Mouse (Mus musculus): ENCODE measurements at regions not wholly inside any gene's neighbourhood (a gene's known extent, or its start where the extent isn't known, plus 50 kb on each side); places are given as distances from the start of the nearest gene placed in this dataset.

DNA sequence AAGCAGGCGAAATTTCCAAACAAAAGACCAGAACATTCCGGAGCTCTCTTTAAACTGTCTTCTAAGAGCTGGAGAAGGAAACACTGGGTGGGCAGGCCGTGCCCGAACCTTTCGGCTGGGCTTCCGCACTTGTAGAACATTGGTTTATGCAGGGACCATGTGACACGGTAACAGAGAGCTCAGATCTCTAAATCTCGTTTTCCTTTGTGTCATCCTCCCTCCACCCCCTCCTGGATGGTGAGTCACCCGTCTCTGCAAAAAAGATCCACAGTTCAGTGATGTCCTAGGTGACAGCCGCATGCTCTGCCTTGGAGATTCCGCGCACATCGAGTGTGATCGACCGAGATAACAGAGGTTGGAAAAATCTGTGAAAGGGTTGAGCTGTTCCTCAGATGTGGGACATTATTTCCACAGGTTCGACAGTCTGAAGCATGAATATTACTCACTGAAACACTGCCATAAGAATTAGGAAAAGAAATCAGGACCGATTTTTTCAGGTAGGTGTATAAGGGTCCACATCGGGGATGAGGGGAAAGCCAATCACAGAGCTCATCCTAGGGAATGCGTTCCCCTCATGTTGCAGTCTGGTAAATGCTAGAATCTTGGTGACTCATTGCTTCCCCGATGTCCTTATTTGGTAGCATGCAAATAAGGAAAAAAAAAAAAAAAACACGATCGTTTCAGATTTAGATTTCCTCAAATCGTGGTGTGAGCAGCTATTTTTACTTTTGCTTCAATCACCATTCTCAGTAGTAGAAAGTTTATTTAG is 70.0 kb upstream of the Foxo1 start:
- no peaks in the 10 kb centered on the region for H3K36me3 ChIP-seq (ENCODE audit: control insufficient read depth, insufficient read depth)
- no peaks in the 10 kb centered on the region for H3K27me3 ChIP-seq (ENCODE audit: control insufficient read depth, insufficient read depth, insufficient read length)
- H3K79me2 ChIP-seq (ENCODE audit: control insufficient read depth, insufficient read depth), result no peaks in the 10 kb centered on the region
- TF ChIP-seq USF1 (IDR thresholded peaks at IDR 0.05; ENCODE audit: low read depth) (peak; percentile 94), FOSL1 (IDR thresholded peaks at IDR 0.05; ENCODE audit: insufficient read depth, low read length, poor library complexity, severe bottlenecking) (no peak), MYOD1 (IDR thresholded peaks at IDR 0.05; ENCODE audit: control insufficient read depth, insufficient read length, low read depth) (peak; percentile 2), MAX (IDR thresholded peaks at IDR 0.05) (peak; percentile 83)
- H3ac ChIP-seq (ENCODE audit: control insufficient read depth, insufficient read length, low read depth), result peak overlapping the region; percentile 67
- H3K79me3 ChIP-seq (ENCODE audit: low read depth), result no peaks in the 10 kb centered on the region
- H3K4me3 ChIP-seq (ENCODE audit: insufficient read depth, poor library complexity, severe bottlenecking), result peak overlapping the region; percentile 21

DNA sequence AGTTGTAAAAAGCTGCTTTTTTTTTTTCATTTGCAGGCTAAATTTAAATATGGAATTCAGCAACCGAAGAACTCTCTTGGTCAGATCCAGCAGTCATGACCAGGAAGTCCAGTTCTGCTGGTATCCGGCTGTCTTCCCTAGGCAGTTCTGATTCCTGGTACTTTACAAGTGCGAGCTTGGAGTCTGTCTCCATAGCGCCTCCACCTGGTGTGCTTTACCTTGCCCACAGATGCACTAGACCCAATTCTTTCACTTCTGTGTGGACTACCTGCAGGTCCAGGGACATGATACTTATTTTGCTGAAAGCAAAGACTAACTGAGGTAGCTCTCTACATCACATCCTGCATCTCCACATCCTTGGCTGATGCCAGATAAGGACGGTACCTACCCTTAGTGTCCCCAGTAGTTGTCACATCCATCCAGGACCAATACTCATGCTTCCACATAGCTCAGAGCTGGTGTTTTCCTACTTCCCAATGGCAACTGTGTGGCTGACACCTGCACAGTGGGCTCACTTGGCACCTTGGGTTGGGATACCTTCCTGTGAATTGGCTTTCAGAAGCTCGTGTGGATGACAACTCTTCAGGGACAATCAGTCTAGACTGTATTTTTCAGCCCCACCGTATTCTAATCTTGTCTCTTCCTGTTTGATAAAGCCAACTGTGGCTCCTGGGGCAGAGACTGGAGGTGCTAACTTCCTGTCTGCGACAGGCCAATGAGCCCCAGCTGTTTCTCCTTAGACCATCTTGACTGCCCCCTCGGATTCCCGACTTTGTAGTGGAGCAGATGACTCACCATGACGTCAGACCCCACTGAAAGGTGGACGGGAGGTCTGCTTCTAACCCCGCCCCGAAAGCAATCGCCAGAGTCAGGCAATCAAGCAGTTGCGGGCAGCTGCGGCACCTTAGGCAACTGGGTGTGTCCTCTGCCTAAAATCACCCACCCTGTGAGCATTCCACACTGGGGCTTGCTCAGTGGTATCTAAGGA is 69.1 kb upstream of the Foxo1 start:
- H3K79me3 ChIP-seq (ENCODE audit: low read depth), result no peaks in the 10 kb centered on the region
- no peaks in the 10 kb centered on the region for H3K27me3 ChIP-seq (ENCODE audit: control insufficient read depth, insufficient read depth, insufficient read length)
- H3ac ChIP-seq (ENCODE audit: control insufficient read depth, insufficient read length, low read depth), result peak overlapping the region; percentile 22
- peak; percentile 69 for TF ChIP-seq MYOD1 (IDR thresholded peaks at IDR 0.05; ENCODE audit: control insufficient read depth, insufficient read length, low read depth)
- no peak for TF ChIP-seq CEBPB (IDR thresholded peaks at IDR 0.05; ENCODE audit: low read depth)
- peak; percentile 62 for TF ChIP-seq FOSL1 (IDR thresholded peaks at IDR 0.05; ENCODE audit: insufficient read depth, low read length, poor library complexity, severe bottlenecking)
- TF ChIP-seq USF1 (IDR thresholded peaks at IDR 0.05; ENCODE audit: low read depth), result no peak
- TF ChIP-seq CTCF (IDR thresholded peaks at IDR 0.05; ENCODE audit: control insufficient read depth, insufficient read depth, insufficient read length), result no peak
- TF ChIP-seq MAX (IDR thresholded peaks at IDR 0.05), result no peak
- no peak for TF ChIP-seq MYOG (IDR thresholded peaks at IDR 0.05; ENCODE audit: control insufficient read depth, extremely low read depth, insufficient read length)
- H3K36me3 ChIP-seq (ENCODE audit: control insufficient read depth, insufficient read depth), result no peaks in the 10 kb centered on the region
- peak overlapping the region; percentile 19 for H3K4me3 ChIP-seq (ENCODE audit: insufficient read depth, poor library complexity, severe bottlenecking)
- H3K79me2 ChIP-seq (ENCODE audit: control insufficient read depth, insufficient read depth), result no peaks in the 10 kb centered on the region

DNA sequence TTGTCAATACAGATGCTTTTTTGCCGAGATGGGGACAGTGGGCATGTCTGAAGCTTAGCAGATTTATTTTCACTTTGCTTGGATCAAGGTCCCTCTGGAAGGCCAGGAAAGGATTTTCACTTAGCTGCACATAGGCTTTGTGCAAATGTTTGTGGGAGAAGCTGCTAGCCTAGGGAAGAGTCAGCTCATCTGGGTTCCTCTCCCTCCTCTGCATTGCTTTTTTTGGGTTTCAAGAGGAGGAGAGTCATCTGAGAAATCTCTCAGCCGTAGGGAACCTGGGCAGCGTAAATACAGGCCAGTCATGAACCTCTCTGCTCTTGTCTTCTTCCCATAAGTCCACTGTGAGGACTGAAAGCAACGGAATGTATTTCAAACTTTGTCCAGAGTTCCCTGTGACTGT is 68.0 kb upstream of the Foxo1 start:
- Histone ChIP-seq H3K4me3 (ENCODE audit: insufficient read depth, poor library complexity, severe bottlenecking) (no peak overlapping the region), H3K27me3 (ENCODE audit: control insufficient read depth, insufficient read depth, insufficient read length) (no peaks in the 10 kb centered on the region), H3K79me2 (ENCODE audit: control insufficient read depth, insufficient read depth) (no peaks in the 10 kb centered on the region), H3K79me3 (ENCODE audit: low read depth) (no peaks in the 10 kb centered on the region), H3K36me3 (ENCODE audit: control insufficient read depth, insufficient read depth) (no peaks in the 10 kb centered on the region), H3ac (ENCODE audit: control insufficient read depth, insufficient read length, low read depth) (no peak overlapping the region)
- no peak for TF ChIP-seq MYOD1 (IDR thresholded peaks at IDR 0.05; ENCODE audit: control insufficient read depth, insufficient read length, low read depth)
- no peak for TF ChIP-seq FOSL1 (IDR thresholded peaks at IDR 0.05; ENCODE audit: insufficient read depth, low read length, poor library complexity, severe bottlenecking)
- no peak for TF ChIP-seq MAX (IDR thresholded peaks at IDR 0.05)
- TF ChIP-seq MYOG (IDR thresholded peaks at IDR 0.05; ENCODE audit: control insufficient read depth, extremely low read depth, insufficient read length), result no peak
- no peak for TF ChIP-seq CEBPB (IDR thresholded peaks at IDR 0.05; ENCODE audit: low read depth)
- TF ChIP-seq CTCF (IDR thresholded peaks at IDR 0.05; ENCODE audit: control insufficient read depth, insufficient read depth, insufficient read length), result no peak
- TF ChIP-seq USF1 (IDR thresholded peaks at IDR 0.05; ENCODE audit: low read depth), result no peak

DNA sequence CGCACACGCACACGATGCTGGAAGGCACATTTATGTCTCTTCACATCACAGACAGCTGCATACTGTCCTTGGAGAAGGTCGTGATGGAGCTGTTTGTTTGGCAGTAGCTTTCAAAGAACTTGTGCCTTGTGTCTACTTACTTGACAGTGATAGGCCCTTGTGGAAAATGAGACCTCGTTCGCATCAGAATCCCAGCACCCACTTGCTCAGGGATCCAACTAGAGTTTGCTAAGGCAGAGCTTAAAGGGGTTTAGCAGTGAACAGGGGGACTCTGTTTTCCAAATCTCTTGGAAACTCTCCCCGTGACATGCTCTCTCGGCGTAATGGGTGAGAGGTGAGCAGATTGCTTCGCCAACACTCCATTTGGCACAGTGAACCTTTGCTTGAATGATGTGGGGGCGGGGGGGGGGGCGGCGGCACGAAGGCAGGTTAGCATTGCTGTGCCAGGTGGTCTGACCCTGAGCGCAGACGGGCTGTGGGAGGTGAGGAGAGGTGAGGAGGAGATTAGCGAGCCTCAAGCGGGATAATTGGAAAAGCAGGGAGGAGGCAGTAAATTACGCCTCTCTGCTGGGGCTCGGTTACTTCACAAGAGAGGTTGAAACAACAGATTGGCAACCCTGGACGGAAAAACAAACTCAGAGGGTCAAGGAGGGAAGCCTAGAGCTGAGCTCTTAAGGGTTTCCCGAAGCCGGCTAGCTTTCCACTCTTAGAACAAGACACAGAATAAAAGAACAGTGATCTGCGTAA is 57.4 kb upstream of the Foxo1 start:
- no peaks in the 10 kb centered on the region for H3K79me3 ChIP-seq (ENCODE audit: low read depth)
- TF ChIP-seq MYOG (IDR thresholded peaks at IDR 0.05; ENCODE audit: control insufficient read depth, extremely low read depth, insufficient read length), result no peak
- no peak for TF ChIP-seq CTCF (IDR thresholded peaks at IDR 0.05; ENCODE audit: control insufficient read depth, insufficient read depth, insufficient read length)
- no peak for TF ChIP-seq MAX (IDR thresholded peaks at IDR 0.05)
- no peak for TF ChIP-seq MYOD1 (IDR thresholded peaks at IDR 0.05; ENCODE audit: control insufficient read depth, insufficient read length, low read depth)
- TF ChIP-seq USF1 (IDR thresholded peaks at IDR 0.05; ENCODE audit: low read depth), result no peak
- no peak for TF ChIP-seq FOSL1 (IDR thresholded peaks at IDR 0.05; ENCODE audit: insufficient read depth, low read length, poor library complexity, severe bottlenecking)
- no peak for TF ChIP-seq CEBPB (IDR thresholded peaks at IDR 0.05; ENCODE audit: low read depth)
- H3K4me3 ChIP-seq (ENCODE audit: insufficient read depth, poor library complexity, severe bottlenecking), result no peak overlapping the region

DNA sequence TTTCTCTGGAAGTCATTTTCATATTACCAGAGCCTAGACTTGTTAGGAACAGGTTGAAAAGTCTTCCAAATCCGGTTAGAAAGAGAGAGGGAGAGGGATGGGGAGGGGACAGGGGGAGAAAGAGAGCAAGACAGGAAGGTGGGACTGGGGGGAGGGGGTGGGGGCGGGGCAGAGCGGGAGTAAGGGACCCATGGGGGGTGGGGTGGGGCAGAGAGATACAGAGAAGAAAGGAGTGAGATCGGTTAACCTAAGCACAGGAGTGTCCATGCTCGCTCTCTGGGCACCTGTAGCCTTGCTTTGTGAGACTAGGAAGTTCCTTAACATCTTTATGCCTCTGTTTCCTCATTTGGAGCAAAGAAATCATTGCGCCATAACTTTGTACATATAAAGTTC is 56.8 kb upstream of the Foxo1 start:
- no peaks in the 10 kb centered on the region for H3K27me3 ChIP-seq (ENCODE audit: control insufficient read depth, insufficient read depth, insufficient read length)
- no peaks in the 10 kb centered on the region for H3K79me2 ChIP-seq (ENCODE audit: control insufficient read depth, insufficient read depth)
- no peak overlapping the region for H3ac ChIP-seq (ENCODE audit: control insufficient read depth, insufficient read length, low read depth)
- H3K79me3 ChIP-seq (ENCODE audit: low read depth), result no peaks in the 10 kb centered on the region
- H3K4me3 ChIP-seq (ENCODE audit: insufficient read depth, poor library complexity, severe bottlenecking), result no peak overlapping the region
- no peaks in the 10 kb centered on the region for H3K36me3 ChIP-seq (ENCODE audit: control insufficient read depth, insufficient read depth)
- TF ChIP-seq CEBPB (IDR thresholded peaks at IDR 0.05; ENCODE audit: low read depth), result no peak
- no peak for TF ChIP-seq FOSL1 (IDR thresholded peaks at IDR 0.05; ENCODE audit: insufficient read depth, low read length, poor library complexity, severe bottlenecking)
- no peak for TF ChIP-seq CTCF (IDR thresholded peaks at IDR 0.05; ENCODE audit: control insufficient read depth, insufficient read depth, insufficient read length)
- no peak for TF ChIP-seq MYOD1 (IDR thresholded peaks at IDR 0.05; ENCODE audit: control insufficient read depth, insufficient read length, low read depth)
- no peak for TF ChIP-seq MAX (IDR thresholded peaks at IDR 0.05)
- no peak for TF ChIP-seq USF1 (IDR thresholded peaks at IDR 0.05; ENCODE audit: low read depth)

More for the DNA sequence above, 57.4 kb upstream of the Foxo1 start:
- Histone ChIP-seq H3K36me3 (ENCODE audit: control insufficient read depth, insufficient read depth) (no peaks in the 10 kb centered on the region), H3ac (ENCODE audit: control insufficient read depth, insufficient read length, low read depth) (no peak overlapping the region), H3K79me2 (ENCODE audit: control insufficient read depth, insufficient read depth) (no peaks in the 10 kb centered on the region), H3K27me3 (ENCODE audit: control insufficient read depth, insufficient read depth, insufficient read length) (no peaks in the 10 kb centered on the region)

Data from C2C12 (cell line).